In the genomic region with DNA sequence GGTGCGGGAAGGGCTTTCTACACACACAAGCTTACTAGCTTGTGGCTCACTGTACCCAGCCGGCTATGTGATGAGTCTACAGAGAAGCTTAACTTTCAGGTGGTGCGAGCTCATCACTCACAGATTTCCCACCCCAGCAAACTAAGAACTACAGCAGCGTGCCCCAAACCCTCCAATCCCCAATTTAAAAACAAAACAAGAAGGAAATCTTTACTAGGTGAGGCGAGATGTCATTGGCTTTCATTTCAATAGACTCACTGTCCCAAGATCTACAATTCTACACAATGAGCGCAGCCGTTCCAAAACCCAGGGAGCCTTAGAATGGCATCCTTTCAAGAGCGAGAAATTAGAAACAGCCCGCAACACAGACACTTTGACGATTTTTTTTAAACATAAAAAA, we compare ENCODE assay signal across 8 mouse cellular contexts. TPM values are rescaled to one million over a fixed set of nuclear protein-coding genes. Genes with fewer than 3 reads are reported as not detected.
DNase-seq lines count a peak whose midpoint lies in the region; ATAC-seq and TF ChIP-seq lines count a peak whose summit lies in the region.

No protein-coding gene starts in this region.

- no peaks in the 10 kb centered on the region for H3K9me3 ChIP-seq in heart, embryonic 15.5 days (replicated peaks)

- peak overlapping the region; percentile 98 for H3K4me2 ChIP-seq in heart, embryonic 15.5 days

- peak; percentile 10 for DNase-seq in kidney, adult 18-20 months
- no peak for DNase-seq in kidney, postnatal 36 days
- DNase-seq in right cerebral cortex, postnatal 4 days = no peak
- DNase-seq in embryo, embryonic 10 days (ENCODE audit: low spot score) = no peak
- DNase-seq in right cerebral cortex, adult 2 months (ENCODE audit: low spot score in 2 of 2) = no peak

- no peaks in the 10 kb centered on the region for H3K36me3 ChIP-seq in heart, embryonic 15.5 days
- H3K36me3 ChIP-seq in macrophage (ENCODE audit: inconsistent target) = no peaks in the 10 kb centered on the region

- no peaks in the 10 kb centered on the region; the same call in 1 of the 2 replicates for H3K4me1 ChIP-seq in bone marrow, adult 2 months (ENCODE audit: control insufficient read depth, insufficient read depth, low read length)
- H3K4me1 ChIP-seq in heart, embryonic 15.5 days (replicated peaks) = peaks cover 3% of the 10 kb centered on the region; the same call in 1 of the 2 replicates

- 11% methylated on average over 10 of the region's 10 CpGs for WGBS in bone marrow, adult 2 months
- WGBS in heart, embryonic 15.5 days = 26% methylated on average over 10 of the region's 10 CpGs
- 20% methylated on average over 10 of the region's 10 CpGs for WGBS in macrophage (ENCODE audit: missing documents)

- peak overlapping the region; percentile 22 for H3K4me3 ChIP-seq in bone marrow, adult 2 months (replicated peaks; ENCODE audit: control insufficient read depth, low read depth, low read length)
- H3K4me3 ChIP-seq in heart, embryonic 15.5 days = peak overlapping the region; percentile 94
- H3K4me3 ChIP-seq in macrophage (ENCODE audit: inconsistent target) = peak overlapping the region; percentile 35

- no peak for TF ChIP-seq CTCF in bone marrow, adult 2 months (IDR thresholded peaks at IDR 0.05; ENCODE audit: control insufficient read depth, insufficient read depth, low read length)

- H3K27ac ChIP-seq in bone marrow, adult 2 months (ENCODE audit: control insufficient read depth, insufficient read depth, low read depth, low read length, poor library complexity) = peak overlapping the region; percentile 43; the same call in 1 of the 2 replicates
- no peak overlapping the region for H3K27ac ChIP-seq in heart, embryonic 15.5 days
- H3K27ac ChIP-seq in macrophage = no peak overlapping the region

- ATAC-seq in heart, embryonic 15.5 days (replicated peaks; ENCODE audit: insufficient number of reproducible peaks, insufficient read depth, low FRiP score, low read depth) = no peak

- H3K27me3 ChIP-seq in heart, embryonic 15.5 days = no peaks in the 10 kb centered on the region

- H3K9ac ChIP-seq in heart, embryonic 15.5 days = 0 out of 2 replicates have a peak overlapping the region, but pooled peaks have one; percentile 93

- TF ChIP-seq POLR2A in bone marrow, adult 2 months (IDR thresholded peaks at IDR 0.05; ENCODE audit: borderline replicate concordance, control insufficient read depth, low read depth, low read length) = no peak

- no peaks in the 10 kb centered on the region for H3K79me2 ChIP-seq in macrophage (ENCODE audit: inconsistent target)

RNA-seq across cellular contexts. Expression of gene Eps8, which starts 7.0 kb away (rescaled TPM):
- 3.8 and 4.2 TPM in 2 replicates for polyA plus RNA-seq in bone marrow, adult 2 months (2011; ENCODE audit: insufficient read depth, insufficient read length, low replicate concordance, missing spikeins)
- polyA plus RNA-seq in heart, embryonic 15.5 days (2015; fragmentation: Nextera tagmentation; extraction: Ambion mirVana) = 25.0 and 33.3 TPM in 2 replicates
- total RNA-seq in macrophage (2018; cell fraction: chromatin; rRNA removed) = 10 to 100 TPM in 23 of 26 experiments, 1 to 10 TPM in 3; 3.1 to 47.8 (median 26.1) TPM
- total RNA-seq in macrophage (2018; cell fraction: cytosol; rRNA removed) = 10 to 100 TPM in 13 of 26 experiments, 1 to 10 TPM in 13; 4.7 to 20.9 (median 10.1) TPM
- 10 to 100 TPM in 17 of 26 experiments, 1 to 10 TPM in 9; 3.8 to 45.8 (median 14.6) TPM for total RNA-seq in macrophage (2018; cell fraction: nucleus; rRNA removed)
- polyA plus RNA-seq in macrophage (2018) = 9.1 to 18.8 TPM (median 10.9 TPM) in 3 replicates

Comparison
In these comparisons a context has a peak if more than half of its experiments do, and no peak if none do; other contexts are left out.
1. H3K4me3 ChIP-seq: peak in every context shown above with its lines; median percentile 94 in heart, embryonic 15.5 days; 35 in macrophage; 22 in bone marrow, adult 2 months.